Comparison of ENCODE assay signal across 8 mouse cellular contexts in the genomic region with DNA sequence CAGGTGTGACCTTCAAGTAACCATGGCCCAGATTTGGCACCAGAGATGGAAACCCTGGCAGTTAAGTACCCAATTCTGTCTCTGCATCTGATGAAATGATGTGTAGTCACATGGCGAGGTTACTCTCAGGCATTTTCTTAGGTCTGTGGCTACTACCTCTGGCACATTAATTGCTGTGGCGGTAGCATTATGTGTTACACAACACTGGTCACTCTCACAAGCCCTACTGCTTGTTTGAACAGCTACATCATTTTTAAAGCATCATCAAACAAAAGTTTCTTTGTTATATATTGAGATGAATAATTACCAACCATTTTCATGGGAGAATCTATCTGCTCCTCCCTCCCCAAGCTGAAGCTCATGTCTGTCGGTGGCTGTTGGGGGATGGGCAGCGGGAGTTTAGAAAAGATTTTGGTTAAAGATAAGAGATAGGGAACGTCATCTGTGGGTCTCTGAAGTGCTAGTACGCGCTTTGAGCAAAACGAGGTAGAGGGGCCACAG. TPM values are rescaled to one million over a fixed set of nuclear protein-coding genes. Genes with fewer than 3 reads are reported as not detected.
DNase-seq lines count a peak whose midpoint lies in the region; ATAC-seq lines count a peak whose summit lies in the region.

No protein-coding gene starts in this region.

- DNase-seq in right cerebral cortex, adult 18-20 months, result peak; percentile 25
- no peak for DNase-seq in right cerebral cortex, postnatal 36 days (ENCODE audit: low spot score in 2 of 2)
- peak; percentile 42 for DNase-seq in cerebellum, adult 8-10 months
- peak; percentile 12 for DNase-seq in gastrocnemius, postnatal 25 days
- DNase-seq in liver, embryonic 11.5 days (ENCODE audit: low spot score), result no peak

- H3K4me1 ChIP-seq in kidney, embryonic 14.5 days (ENCODE audit: control insufficient read depth, insufficient read depth, low read length), result peaks cover 21% of the 10 kb centered on the region; the same call in 1 of the 2 replicates
- peaks cover 11% of the 10 kb centered on the region for H3K4me1 ChIP-seq in liver, embryonic 11.5 days (replicated peaks; ENCODE audit: control insufficient read depth, insufficient read depth, low read length)
- H3K4me1 ChIP-seq in neural tube, embryonic 12.5 days, result peaks cover 23% of the 10 kb centered on the region

- peak overlapping the region; percentile 58 for H3K4me3 ChIP-seq in kidney, embryonic 14.5 days (ENCODE audit: low read length)
- H3K4me3 ChIP-seq in liver, embryonic 11.5 days (ENCODE audit: low read depth, low read length), result peak overlapping the region; percentile 61
- peak overlapping the region; percentile 82 for H3K4me3 ChIP-seq in neural tube, embryonic 12.5 days

- no peak overlapping the region for H3K27ac ChIP-seq in kidney, embryonic 14.5 days (ENCODE audit: low read depth, low read length)
- no peak overlapping the region for H3K27ac ChIP-seq in liver, embryonic 11.5 days (ENCODE audit: low read depth, low read length)
- no peak overlapping the region for H3K27ac ChIP-seq in neural tube, embryonic 12.5 days

- WGBS in kidney, embryonic 14.5 days, result 15% methylated on average over 8 of the region's 8 CpGs
- WGBS in liver, embryonic 11.5 days, result 11% methylated on average over 8 of the region's 8 CpGs
- 16% methylated on average over 8 of the region's 8 CpGs for WGBS in neural tube, embryonic 12.5 days

- peak overlapping the region; percentile 84 for H3K4me2 ChIP-seq in kidney, embryonic 14.5 days (replicated peaks; ENCODE audit: low read depth, low read length)
- H3K4me2 ChIP-seq in liver, embryonic 11.5 days, result peak overlapping the region; percentile 81
- peak overlapping the region; percentile 75 for H3K4me2 ChIP-seq in neural tube, embryonic 12.5 days (replicated peaks)

- no peaks in the 10 kb centered on the region for H3K36me3 ChIP-seq in kidney, embryonic 14.5 days (ENCODE audit: control insufficient read depth, insufficient read depth, low read length)
- no peaks in the 10 kb centered on the region for H3K36me3 ChIP-seq in liver, embryonic 11.5 days (ENCODE audit: control insufficient read depth, insufficient read depth, low read length)
- no peaks in the 10 kb centered on the region for H3K36me3 ChIP-seq in neural tube, embryonic 12.5 days

- ATAC-seq in kidney, embryonic 14.5 days (ENCODE audit: low FRiP score, low TSS enrichment), result no peak
- no peak for ATAC-seq in liver, embryonic 11.5 days (replicated peaks; ENCODE audit: low FRiP score)
- ATAC-seq in neural tube, embryonic 12.5 days (ENCODE audit: low FRiP score, low read depth), result no peak
- no peak for ATAC-seq in monocyte, adult 5-6 weeks (replicated peaks; ENCODE audit: insufficient number of reproducible peaks, low FRiP score, low TSS enrichment, poor library complexity, severe bottlenecking)

- no peaks in the 10 kb centered on the region for H3K27me3 ChIP-seq in kidney, embryonic 14.5 days (ENCODE audit: control insufficient read depth, insufficient read depth, low read length)
- no peaks in the 10 kb centered on the region for H3K27me3 ChIP-seq in liver, embryonic 11.5 days (replicated peaks; ENCODE audit: control insufficient read depth, insufficient read depth, low read length)
- H3K27me3 ChIP-seq in neural tube, embryonic 12.5 days (replicated peaks), result no peaks in the 10 kb centered on the region

- no peaks in the 10 kb centered on the region for H3K9me3 ChIP-seq in kidney, embryonic 14.5 days (ENCODE audit: control insufficient read depth, low read length)
- H3K9me3 ChIP-seq in liver, embryonic 11.5 days (ENCODE audit: control insufficient read depth, low read length), result no peaks in the 10 kb centered on the region
- no peaks in the 10 kb centered on the region for H3K9me3 ChIP-seq in neural tube, embryonic 12.5 days

- peak overlapping the region; percentile 91 for H3K9ac ChIP-seq in kidney, embryonic 14.5 days (ENCODE audit: low read depth, low read length)
- H3K9ac ChIP-seq in liver, embryonic 11.5 days (ENCODE audit: low read depth, low read length), result peak overlapping the region; percentile 78
- peak overlapping the region; percentile 83 for H3K9ac ChIP-seq in neural tube, embryonic 12.5 days

RNA-seq across cellular contexts. Expression of gene Ankmy2, which starts 1.7 kb away (rescaled TPM):
- total RNA-seq in gastrocnemius, postnatal 25 days (2021), result 1 to 10 TPM; 6.3 to 6.4 TPM
- polyA plus RNA-seq in kidney, embryonic 14.5 days (2014; fragmentation: Nextera tagmentation; extraction: Ambion mirVana), result 29.0 and 36.4 TPM in 2 replicates
- 24.2 TPM in 2 replicates for polyA plus RNA-seq in liver, embryonic 11.5 days (2014; fragmentation: Nextera tagmentation; extraction: Ambion mirVana)
- 30.2 and 32.2 TPM in 2 replicates for polyA plus RNA-seq in neural tube, embryonic 12.5 days (2016; fragmentation: Nextera tagmentation; extraction: Ambion mirVana)
- 21.5 to 27.7 TPM (median 27.3 TPM) in 3 replicates for total RNA-seq in monocyte, adult 5-6 weeks (2017)

RNA-seq across cellular contexts. Expression of gene Bzw2, which starts 2.7 kb away (rescaled TPM):
- 100 to 1,000 TPM in 1 of 2 experiments, 10 to 100 TPM in 1; 83.3 to 127 TPM for total RNA-seq in gastrocnemius, postnatal 25 days (2021)
- 243 and 256 TPM in 2 replicates for polyA plus RNA-seq in kidney, embryonic 14.5 days (2014; fragmentation: Nextera tagmentation; extraction: Ambion mirVana)
- 181 and 200 TPM in 2 replicates for polyA plus RNA-seq in liver, embryonic 11.5 days (2014; fragmentation: Nextera tagmentation; extraction: Ambion mirVana)
- 313 and 315 TPM in 2 replicates for polyA plus RNA-seq in neural tube, embryonic 12.5 days (2016; fragmentation: Nextera tagmentation; extraction: Ambion mirVana)
- total RNA-seq in monocyte, adult 5-6 weeks (2017), result 22.1 to 32.7 TPM (median 24.8 TPM) in 3 replicates

Comparison
In these comparisons a context has a peak if more than half of its experiments do, and no peak if none do; other contexts are left out.
1. DNase-seq: peak in right cerebral cortex, adult 18-20 months (single experiment), cerebellum, adult 8-10 months (single experiment) and gastrocnemius, postnatal 25 days (single experiment); none in right cerebral cortex, postnatal 36 days (0 of 2) and liver, embryonic 11.5 days (single experiment).
2. Peak in every context shown above with its lines, with median percentiles within 50 percentile points of each other: H3K4me2 ChIP-seq, H3K4me3 ChIP-seq and H3K9ac ChIP-seq.